Mouse (Mus musculus) embryo, embryonic 11 days (tissue): ENCODE results near the gene Ganab.

Experiments used
- DNase-seq: peaks from one replicate; pipeline ENCODE4 v3.0.0-alpha.2; 2015

The Ganab gene

DNA sequence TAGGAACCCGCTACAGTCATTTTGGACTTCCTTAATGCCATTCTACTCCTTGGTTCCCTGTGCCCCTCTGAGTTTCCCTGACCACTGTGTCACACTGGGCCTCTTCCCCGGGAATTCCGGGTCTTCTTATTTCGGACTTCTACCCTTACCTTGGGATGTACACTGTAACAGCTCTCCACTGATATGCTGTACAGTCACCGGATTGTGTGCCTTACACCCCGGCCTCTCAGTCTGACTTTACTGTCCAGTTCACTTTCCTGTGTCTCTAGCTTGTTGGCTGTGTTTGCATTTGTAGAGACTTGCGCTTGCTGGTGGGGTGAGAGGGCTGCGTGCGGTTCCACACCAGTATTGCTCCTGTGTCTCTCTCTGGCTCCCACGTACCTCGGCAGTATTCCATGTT lies 32.2 kb downstream of the Ganab start:
- DNase-seq = no peak

DNA sequence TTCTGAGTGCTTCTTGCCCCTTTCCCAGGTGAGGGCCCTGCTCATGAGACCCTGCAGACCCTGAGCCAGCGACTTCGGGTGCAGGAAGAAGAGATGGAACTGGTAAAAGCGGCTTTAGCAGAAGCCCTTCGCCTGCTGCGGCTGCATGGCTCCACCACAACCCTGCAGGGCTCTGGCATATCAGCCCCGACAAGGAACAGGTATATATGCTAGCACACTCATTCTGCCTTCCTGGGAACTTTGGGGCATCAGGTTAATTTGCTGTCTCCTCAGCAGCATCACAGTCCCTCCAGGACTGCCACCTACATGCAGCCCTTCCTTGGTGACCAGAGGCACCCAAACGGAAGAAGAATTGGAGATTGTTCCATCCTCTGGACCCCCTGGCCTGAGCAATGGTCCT lies 32.9 kb downstream of the Ganab start:
- no peak for DNase-seq

DNA sequence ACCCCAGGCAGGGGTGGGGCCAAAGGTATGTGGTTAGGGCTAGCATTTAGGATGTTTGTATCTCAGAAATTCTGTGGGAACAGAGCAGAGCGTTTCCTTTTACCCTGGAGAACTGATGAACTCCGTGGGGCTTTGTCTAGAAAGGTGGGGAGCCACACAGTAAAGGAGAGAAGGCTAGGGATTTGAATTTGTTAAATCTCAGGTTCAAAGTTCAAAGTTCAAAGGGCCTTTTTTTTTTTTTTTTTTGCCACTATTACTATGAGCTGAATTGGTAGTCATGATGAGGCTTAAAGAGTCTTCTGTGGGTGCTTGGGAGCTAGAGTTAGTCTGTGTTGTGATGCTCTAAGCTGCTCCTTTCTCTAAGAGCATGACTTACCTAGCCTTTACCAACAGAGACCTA lies 38.9 kb downstream of the Ganab start:
- no peak for DNase-seq

DNA sequence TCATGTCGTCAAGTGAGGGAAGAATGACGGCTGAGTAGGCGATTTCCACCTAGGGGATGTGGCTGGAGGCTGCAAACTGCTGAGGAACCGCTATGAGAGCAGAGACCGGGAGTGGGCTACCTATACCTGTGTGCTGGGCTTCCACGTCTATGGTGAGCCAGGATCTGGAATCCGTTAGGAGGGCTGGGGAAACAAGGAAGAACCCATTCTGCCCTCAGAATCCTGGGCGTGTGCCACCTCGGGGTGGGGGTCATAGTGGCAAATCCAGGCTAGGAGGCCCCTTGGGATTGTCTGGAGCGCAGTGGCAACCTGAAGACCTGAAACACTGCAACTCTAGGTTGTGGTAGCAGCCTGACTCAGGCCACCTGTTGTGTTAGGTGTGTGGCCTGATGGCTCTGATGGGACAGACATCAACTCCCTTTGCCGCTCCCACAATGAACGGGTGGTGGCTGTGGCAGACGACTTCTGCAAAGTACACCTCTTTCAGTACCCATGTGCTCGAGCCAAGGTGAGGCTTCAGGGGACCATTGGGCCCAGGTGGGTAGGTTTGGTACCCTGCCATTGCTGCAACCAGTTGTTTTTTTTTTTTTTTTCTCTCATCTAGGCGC lies 42.8 kb downstream of the Ganab start:
- no peak for DNase-seq

DNA sequence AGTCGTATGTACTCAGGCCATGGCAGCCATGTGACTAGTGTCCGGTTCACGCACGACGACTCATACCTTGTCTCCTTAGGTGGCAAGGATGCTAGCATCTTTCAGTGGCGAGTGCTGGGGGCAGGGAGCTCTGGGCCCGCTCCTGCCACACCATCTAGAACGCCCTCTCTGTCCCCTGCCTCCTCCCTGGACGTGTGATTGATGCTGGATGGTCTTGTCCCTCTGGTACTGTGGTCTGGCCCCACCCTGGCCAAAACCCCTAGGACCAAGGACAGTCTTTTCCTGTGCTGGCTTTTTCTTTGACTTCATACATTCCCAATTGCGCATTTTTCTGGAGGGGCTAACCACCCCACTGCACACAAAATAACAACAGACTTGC lies 43.3 kb downstream of the Ganab start:
- DNase-seq = no peak

DNA sequence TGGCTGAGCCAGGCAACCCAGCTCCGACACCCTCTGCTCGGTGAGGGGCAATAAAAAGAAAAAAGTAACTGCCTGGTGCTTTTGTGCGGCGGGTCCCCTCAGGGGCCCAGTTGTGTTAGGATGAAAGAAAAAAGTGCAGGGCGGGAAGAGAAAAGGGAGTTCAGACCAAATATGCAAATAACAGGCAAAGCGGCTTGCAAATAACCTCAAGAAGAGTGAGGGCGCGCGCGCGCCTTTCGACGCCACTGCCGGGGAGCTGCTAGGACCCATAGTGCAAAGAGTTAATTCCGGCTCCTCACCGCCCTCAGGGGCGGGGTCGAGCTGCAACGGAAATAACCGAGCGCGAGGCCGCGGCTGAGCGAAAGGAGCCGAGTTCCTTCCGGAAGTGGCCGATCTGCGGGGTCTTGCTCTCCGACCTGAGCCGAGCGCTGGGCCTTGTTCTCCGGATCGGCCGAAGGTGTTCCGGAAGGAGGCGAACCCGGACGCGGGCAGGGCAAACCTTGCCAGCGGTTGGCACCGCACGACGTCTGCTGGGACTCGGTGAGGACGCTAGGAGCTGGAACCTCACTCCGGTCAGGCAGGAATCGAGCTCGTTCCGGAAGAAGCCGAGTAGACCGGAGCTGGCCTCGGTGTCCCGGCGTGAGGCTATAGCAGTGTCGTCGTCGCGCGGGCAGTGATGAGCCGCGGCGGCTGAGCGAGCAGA lies 43.8 kb downstream of the Ganab start, which contains the start of gene Mta2:
Mta2 (plus strand) TSS at position 361 of the 703 bp plus-strand sequence.
- peak; percentile 99 for DNase-seq

DNA sequence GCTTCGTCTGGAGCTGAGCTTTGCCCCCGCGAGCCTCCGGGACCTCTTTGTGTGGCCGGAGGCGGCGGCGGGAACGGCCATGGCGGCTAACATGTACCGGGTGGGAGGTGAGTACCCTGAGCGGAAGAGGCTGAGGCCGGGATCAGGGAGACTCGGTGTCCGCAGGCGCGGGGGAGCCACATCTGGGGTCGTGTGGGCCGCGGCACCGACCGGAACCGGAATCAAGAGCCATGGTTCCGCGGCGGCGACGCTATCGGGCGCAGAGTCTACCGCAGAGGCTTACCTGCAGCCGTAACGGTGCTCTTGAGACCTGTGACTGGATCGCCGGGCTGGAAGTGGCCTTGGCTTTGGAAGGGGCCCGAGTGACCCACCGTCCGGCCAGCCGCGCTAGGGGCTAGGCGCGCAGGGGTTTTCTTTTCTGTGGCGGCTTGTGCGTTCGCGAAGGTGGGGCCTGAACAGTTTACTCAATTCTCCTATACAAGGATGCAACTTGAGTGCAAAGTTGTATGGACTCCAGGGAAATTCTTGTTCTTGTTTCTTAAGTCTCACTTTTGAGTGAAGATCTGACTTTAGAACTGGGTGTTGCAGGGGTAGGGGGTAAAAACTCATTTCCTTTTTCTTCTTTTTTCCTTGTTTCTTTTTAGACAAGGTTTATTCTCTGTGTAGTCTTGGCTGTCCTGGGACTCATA lies 44.5 kb downstream of the Ganab start:
- DNase-seq = peak; percentile 65

DNA sequence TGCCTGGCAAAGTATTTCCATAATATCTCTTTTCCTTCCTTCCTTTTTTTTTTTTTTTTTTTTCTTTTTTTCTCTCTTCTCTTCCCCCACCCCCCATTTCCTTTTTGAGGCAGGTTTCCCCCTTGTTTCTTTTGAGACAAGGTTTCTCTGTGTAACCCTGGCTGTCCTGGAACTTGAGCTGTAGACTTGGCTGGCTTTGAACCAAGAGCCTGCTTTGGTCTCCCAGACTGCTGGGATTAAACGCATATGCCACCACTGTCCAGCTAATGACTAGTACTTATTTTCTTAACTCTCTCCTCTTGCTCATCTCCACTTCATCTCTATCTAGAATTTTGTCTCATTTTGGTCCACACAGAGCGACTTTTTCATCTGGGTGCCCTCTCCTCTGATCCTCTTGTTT lies 45.2 kb downstream of the Ganab start:
- no peak for DNase-seq

DNA sequence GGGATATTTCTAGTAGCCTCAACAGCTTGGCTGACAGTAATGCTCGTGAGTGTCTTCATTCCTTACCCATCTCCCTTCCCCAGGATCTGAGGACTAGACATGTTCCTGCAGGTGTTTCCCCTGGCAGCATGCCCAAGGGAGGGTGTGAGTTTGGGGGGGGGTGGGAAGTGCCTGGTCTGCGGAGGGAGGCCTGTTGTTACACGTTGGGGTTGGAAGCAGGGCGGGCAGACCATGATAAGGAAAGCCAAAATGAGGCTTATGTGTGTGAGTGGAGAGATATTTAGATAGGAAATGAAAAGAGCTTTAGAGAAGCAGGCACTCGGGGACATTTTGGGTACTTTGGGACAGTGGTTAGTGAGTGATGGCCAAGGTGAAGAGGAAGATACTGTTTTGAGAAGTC lies 46.2 kb downstream of the Ganab start:
- no peak for DNase-seq

DNA sequence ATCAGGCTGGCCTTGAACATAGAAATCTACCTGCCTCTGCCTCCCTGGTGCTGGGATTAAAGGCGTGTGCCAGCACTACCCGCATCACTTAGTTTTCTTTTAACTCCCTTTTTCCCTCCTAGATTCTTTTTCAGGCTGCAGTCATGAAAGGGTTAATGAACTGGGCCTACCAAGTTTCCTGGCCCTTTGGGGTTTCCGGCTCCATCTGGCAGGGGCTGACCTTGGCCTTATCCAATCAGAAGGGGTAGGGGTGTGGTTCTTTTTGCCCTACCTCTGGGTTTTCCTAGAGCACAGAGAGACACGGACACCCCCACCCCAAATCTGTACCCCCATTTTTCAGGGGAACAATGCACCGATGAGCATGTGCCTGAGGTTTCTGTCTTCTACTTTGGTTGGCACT lies 46.9 kb downstream of the Ganab start:
- peak; percentile 82 for DNase-seq

DNA sequence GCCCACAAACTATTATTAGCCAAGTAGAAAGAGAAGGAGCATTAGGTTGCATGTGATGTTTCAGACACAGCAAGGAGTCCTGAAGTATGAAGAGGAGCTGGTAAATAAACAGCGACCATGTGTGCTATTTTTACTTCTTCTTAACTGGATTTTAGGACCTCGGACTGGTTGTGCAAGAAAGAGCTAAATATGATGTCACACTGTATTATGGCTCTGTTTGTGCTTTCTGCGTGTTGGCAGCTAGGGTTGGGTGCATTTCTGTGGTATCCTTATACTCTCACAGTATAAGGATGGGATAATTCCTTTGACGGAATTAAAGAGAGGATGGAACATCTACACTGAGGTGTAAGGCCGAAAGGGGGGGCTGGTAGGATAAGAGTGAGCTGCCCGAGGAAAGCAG lies 47.4 kb downstream of the Ganab start:
- no peak for DNase-seq

DNA sequence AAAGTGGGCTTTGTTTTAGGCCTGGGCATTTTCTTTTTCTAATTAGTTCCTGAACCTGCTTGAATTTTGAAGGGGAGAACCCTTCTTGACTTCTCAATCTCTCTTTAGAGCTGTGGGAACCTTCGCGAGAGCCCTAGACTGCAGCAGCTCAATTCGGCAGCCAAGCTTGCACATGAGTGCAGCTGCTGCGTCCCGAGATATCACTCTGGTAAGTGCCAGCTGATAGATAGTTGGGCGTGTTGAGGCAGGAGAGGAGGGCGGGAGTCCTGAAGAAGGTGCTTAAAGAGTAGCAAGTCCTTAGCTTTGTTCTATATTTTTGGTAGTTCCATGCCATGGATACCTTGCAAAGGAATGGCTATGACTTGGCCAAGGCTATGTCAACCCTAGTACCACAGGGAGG lies 49.1 kb downstream of the Ganab start:
- DNase-seq = no peak

DNA sequence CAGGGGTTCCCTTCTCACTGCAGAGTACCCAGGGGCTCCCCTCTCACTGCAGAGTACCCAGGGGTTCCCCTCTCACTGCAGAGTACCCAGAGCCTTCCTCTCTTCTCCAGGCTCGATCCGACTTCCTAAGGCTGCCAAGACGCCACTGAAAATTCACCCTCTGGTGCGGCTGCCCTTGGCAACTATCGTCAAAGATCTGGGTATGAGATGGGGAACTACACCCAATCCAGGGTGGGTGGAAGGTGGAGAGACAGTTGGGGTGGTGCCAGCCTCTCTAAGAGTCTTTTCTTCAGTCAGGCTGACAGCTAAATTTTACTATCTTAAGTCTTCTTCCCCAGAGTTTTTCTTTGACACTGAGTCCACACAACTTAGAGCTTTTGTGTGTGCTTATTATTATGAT lies 52.3 kb downstream of the Ganab start:
- no peak for DNase-seq

DNA sequence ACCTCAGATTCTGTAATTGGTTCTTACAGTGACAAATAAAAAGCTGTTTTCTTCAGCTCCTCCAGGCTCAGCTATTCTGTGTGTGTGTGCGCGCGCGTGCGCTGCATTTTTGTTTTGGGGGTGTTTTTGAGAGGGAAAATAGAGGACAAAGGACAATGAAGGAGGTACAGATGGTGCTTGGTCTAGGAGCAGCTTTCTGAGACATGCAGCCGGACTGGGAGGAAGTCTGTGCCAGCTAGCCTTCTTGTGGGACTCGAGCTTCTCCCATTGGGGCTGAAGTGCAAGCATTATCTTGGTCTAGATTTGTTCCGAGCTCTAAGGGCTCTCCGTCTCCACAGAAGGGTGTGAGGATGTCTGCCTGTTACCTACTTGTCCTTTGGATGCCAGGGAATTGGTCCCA lies 54.4 kb downstream of the Ganab start:
- no peak for DNase-seq

DNA sequence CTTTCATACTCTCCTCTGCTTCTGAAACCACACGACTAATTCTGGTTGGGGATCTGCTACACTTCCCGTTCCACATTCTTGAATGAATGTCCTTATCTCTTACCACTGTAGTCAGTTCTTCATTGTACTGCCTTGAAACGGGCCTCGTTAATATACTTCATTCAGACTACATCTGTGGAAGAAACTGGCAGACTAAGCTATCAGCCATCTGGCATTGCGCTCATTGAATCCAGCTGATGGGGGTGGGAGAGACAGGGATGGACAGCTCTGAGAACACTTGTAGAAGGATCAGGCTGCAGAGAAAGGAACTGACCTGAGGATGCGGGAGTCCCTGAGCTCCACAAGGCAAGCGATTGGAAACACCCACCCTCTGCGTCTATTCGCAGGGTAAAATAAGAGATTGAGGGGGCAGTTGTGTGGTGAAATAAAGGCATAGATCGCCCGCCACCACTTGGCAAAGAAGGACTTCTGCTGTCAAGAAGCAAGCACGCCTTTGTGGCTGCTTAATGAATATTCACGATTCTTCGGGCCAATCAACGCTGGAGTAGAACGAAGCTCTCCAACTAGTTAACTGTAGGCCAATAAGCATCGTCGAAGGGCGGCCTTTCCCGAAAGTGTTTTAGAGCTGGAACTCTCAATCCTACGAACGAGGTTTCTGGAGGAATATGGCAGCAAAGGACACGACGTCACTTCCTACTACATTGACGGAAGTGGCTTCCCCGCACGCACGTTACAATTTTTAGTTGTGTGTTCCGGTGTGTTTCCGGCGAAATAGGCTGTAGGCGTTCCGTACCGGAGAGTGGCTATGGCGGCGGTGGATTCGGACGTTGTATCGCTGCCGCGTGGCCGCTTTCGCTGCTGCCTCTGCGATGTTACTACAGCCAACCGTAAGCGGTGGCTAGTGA lies 55.5 kb downstream of the Ganab start, which contains the start of gene Tut1:
Tut1 (plus strand) TSS at position 713 of the 905 bp plus-strand sequence.
- peak; percentile 97 for DNase-seq

DNA sequence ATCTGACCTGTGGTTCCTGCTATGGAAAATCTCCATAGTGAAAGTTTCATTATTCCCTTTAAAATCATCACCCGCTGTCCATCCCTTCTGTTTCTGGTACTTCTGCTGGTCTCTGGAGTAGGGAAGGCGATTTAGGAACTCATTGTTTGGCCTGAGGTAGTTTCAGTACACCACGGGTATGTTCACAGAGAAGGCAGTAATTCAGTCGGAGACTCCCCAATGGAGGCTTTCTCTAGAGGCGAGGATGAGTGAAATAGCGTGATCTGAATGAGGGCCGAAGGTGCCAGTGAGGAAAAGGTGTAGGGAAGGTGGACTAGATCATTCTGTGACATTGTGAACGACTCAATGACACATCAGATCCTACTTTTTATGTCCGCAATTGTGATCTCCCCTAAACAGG lies 56.3 kb downstream of the Ganab start:
- DNase-seq = no peak

DNA sequence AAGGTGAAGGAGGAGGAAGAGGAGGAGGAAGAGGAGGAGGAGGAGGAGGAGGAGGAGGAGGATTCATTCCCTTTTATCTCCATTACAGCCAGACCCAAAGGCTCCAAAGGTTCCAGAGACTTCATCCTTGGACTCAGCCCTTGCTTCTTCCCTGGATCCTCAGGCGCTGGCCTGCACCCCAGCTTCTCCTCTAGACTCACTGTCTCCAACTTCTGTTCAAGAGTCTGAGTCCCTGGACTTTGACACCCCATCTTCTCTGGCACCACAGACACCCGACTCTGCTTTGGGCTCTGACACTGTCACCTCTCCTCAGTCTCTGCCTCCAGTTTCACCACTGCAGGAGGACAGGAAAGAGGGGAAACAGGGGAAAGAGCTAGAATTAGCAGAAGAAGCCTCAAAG lies 64.4 kb downstream of the Ganab start:
- DNase-seq = no peak

DNA sequence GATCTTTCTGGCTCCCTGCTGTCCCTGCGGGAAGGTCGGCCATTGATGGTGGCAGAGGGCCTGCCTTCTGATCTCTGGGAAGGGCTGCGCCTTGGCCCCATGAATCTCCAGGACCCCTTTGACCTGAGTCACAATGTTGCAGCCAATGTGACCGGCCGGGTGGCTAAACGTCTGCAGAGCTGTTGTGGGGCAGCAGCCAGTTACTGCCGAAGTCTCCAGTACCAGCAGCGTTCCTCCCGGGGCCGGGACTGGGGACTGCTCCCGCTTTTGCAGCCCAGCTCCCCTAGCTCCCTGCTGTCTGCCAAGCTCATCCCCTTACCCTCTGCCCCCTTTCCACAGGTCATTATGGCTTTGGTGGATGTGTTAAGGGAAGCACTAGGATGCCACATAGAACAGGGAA lies 67.2 kb downstream of the Ganab start:
- DNase-seq = no peak

DNA sequence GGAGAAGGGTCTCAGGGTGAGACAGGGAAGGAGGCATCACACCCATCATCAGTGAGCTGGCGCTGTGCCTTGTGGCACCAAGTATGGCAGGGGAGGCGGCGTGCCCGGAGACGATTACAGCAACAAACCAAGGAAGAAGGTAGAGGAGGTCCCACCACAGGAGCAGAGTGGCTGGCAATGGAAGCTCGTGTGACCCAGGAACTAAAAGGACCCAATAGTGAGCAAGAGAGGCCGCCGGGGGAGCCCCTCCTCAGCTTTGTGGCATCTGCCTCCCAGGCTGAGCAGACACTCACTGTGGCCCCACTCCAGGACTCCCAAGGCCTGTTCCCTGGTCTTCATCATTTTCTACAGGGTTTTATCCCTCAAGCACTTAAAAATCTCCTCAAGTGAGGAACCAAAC lies 67.9 kb downstream of the Ganab start:
- DNase-seq = no peak

DNA sequence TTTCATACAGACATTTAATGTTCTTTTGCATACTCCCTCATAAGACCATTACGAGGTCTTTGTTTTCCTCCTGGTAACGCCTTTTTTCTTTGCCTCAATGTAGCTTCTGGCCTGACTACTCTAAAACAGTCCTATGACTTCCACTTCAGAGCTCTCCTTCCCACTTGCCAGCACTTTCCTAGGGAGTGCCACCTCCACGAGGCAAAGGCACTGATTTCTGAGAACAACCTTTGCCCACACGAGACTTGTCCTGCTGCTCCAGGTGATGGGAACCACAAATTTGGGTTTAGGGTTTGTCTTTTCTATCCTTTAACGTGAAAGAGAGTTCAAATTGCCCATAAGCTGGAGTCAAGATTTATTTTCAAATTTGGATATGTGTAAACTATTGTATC lies 68.3 kb downstream of the Ganab start:
- DNase-seq = no peak
